Mouse (Mus musculus) midbrain, postnatal 0 days (tissue): ENCODE measurements around the gene Gpsm3. TPM values are rescaled to one million over a fixed set of nuclear protein-coding genes. Genes with fewer than 3 reads are reported as not detected.
A peak's percentile ranks its signal among the peaks of the same experiment; 100 is the strongest.

ENCODE experiments used
- ATAC-seq: fragments of 200-750 bp; cut with Nextera tagmentation; 2 replicates; pipeline ENCODE4 v1.8.0; 2017; ENCODE audit warnings: moderate number of reproducible peaks, mild to moderate bottlenecking, moderate TSS enrichment, moderate library complexity; ENCODE audit not compliant: low FRiP score
- DNase-seq: peaks from one replicate; pipeline ENCODE4 v3.0.0-alpha.2; 2015; ENCODE audit warnings: low spot score
- H3K27ac ChIP-seq: fragments of 300-500 bp; sonication (generic); 2 replicates; pipeline ENCODE4 v1.5.1; 2014; ENCODE audit warnings: low read depth, mild to moderate bottlenecking, low read length, mixed read lengths
- H3K27me3 ChIP-seq: fragments of 300-500 bp; sonication (generic); 2 replicates; pipeline ENCODE4 v1.6.1; 2014; ENCODE audit warnings: low read length, control low read depth, mixed read lengths; ENCODE audit not compliant: insufficient read depth
- H3K36me3 ChIP-seq: fragments of 300-500 bp; sonication (generic); 2 replicates; pipeline ENCODE4 v1.6.1; 2014; ENCODE audit warnings: low read length, control low read depth, mixed read lengths; ENCODE audit not compliant: insufficient read depth
- H3K4me1 ChIP-seq: fragments of 300-500 bp; sonication (generic); 2 replicates; pipeline ENCODE4 v1.6.1; 2014; ENCODE audit warnings: mild to moderate bottlenecking, control low read depth, antibody characterized with exemption, low read length, mixed read lengths; ENCODE audit not compliant: insufficient read depth
- H3K4me2 ChIP-seq: fragments of 300-500 bp; sonication (generic); 2 replicates; pipeline ENCODE4 v1.6.1; 2014; ENCODE audit warnings: low read depth, mild to moderate bottlenecking, low read length, mixed read lengths; ENCODE audit not compliant: poor library complexity, severe bottlenecking
- H3K4me3 ChIP-seq: fragments of 300-500 bp; sonication (generic); 2 replicates; pipeline ENCODE4 v1.5.1; 2014; ENCODE audit warnings: low read depth, mild to moderate bottlenecking, low read length, moderate library complexity
- H3K9ac ChIP-seq: fragments of 300-500 bp; sonication (generic); replicated peaks from 2 replicates; pipeline ENCODE4 v1.6.1; 2014; ENCODE audit warnings: mild to moderate bottlenecking, low read length, moderate library complexity, mixed read lengths; ENCODE audit not compliant: poor library complexity, severe bottlenecking
- H3K9me3 ChIP-seq: fragments of 300-500 bp; sonication (generic); 2 replicates; pipeline ENCODE4 v1.6.1; 2016; ENCODE audit warnings: low read length, control low read depth
- CTCF ChIP-seq: IDR thresholded peaks from 2 replicates; pipeline ENCODE4 v1.5.1; 2016; ENCODE audit warnings: antibody characterized with exemption, mild to moderate bottlenecking
- WGBS: fragments of 180-500 bp; shearing (Covaris S2); extraction: QIAGEN DNeasy Blood & Tissue Kit; methylation state at CpG from one replicate; pipeline ENCODE4 v1.1.7; 2014; 5-methylcytosine and 5-hydroxymethylcytosine counted together
- polyA plus RNA-seq: library from polyadenylated mRNA; unstranded; fragments of >200 nt; fragmentation: Nextera tagmentation; extraction: Ambion mirVana; gene quantifications from 2 replicates; pipeline ENCODE4 v1.2.1, GENCODE M21; 2015
- total RNA-seq: library from RNA; depleted of rRNA; stranded (reverse); fragments of >200 nt; gene quantifications from 2 replicates; pipeline ENCODE4 v1.2.3, GENCODE M21; 2014

Gene Gpsm3
- total and polyA plus RNA-seq, 2 experiments from 2014 or later = 1.2 to 5.5 TPM

DNA sequence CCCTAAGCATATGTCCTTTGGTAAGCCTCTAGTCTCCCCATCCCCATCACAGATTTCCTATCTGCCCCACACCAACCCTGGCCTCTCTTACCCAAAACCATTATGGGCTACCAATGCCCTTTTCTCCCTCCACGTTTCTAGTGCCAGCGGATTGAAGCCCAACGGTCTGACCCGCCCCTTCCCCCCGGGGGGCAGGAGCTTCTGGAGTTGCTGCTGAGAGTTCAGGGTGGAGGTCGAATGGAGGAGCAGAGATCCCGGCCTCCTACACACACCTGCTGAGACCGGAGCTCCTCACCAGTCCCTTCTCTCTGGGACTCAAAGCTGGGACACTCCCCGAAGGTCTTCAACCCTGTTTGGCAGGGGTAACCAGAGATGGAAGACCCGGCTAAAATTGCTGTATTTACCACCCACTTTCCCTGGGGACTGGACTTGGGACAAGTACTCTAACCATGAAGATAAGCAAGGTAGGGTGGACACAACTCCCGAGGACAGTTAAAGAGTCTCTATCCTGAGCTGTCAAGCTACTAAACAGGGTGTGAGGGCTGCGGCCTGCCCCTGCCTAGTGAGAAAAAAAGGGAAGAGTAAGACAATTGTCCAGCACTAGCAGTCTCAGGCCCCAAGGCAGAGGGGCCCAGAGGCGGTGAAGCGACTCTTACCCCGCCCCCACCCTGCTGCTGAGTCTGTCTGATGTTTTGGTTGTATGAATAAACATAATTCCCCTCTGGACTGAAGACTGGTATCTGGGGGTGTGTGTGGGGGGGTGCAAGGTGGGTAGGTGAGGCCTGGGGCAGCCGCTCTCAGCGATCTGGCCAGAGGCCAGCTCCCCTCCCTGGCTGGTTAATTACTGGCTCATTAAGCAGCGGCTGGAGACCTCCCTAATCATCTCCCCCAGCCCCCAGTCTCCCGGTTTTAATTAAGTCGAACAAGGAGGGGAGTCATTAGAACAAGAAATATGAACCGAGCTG, 1.7 kb downstream of the Gpsm3 start, which contains the start of gene Pbx2:
Gene Pbx2 (plus strand): TSS at position 238 of the 965 bp plus-strand sequence.
- ATAC-seq = no peak
- H3K36me3 ChIP-seq = peaks cover 11% of the 10 kb centered on the region
- peaks cover 31% of the 10 kb centered on the region for H3K4me1 ChIP-seq
- TF ChIP-seq CTCF = no peak
- H3K4me2 ChIP-seq = peak within 1 kb of the TSS; percentile 97
- peak within 1 kb of the TSS; percentile 98 for H3K27ac ChIP-seq
- WGBS = 3% methylated on average over 20 of the region's 21 CpGs
- no peaks in the 10 kb centered on the region for H3K27me3 ChIP-seq
- no peaks in the 10 kb centered on the region for H3K9me3 ChIP-seq
- H3K4me3 ChIP-seq = peak within 1 kb of the TSS; percentile 76
- peak; percentile 61 for DNase-seq
- H3K9ac ChIP-seq = peak within 1 kb of the TSS; percentile 92

DNA sequence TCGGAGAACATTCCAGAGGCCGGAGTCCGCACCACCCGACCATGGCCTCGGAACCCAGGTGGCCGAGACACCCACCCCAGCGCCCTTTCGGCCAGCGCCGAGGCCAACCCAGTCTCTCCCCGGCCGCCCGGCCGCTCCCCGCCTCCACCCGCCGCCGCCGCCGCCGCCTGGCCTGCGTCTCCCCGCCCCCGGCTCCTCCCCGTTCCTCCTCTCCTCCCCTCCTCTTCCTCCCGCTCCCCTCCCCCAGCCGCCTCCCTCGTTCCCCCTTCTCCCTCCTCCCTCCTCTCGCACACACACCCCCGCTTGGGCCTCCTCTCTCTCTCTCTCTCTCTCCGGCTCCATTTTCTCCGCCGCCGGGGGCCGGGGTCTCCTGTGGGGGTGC, 2.4 kb downstream of the Gpsm3 start:
- Histone ChIP-seq H3K4me2 (peak overlapping the region; percentile 97), H3K36me3 (peaks cover 15% of the 10 kb centered on the region), H3K4me3 (peak overlapping the region; percentile 76), H3K9ac (peak overlapping the region; percentile 92), H3K9me3 (no peaks in the 10 kb centered on the region), H3K27me3 (no peaks in the 10 kb centered on the region), H3K4me1 (peaks cover 28% of the 10 kb centered on the region), H3K27ac (peak overlapping the region; percentile 98)
- WGBS = 3% methylated on average over 23 of the region's 35 CpGs
- ATAC-seq (peak; percentile 41), DNase-seq (peak; percentile 89)
- no peak for TF ChIP-seq CTCF

DNA sequence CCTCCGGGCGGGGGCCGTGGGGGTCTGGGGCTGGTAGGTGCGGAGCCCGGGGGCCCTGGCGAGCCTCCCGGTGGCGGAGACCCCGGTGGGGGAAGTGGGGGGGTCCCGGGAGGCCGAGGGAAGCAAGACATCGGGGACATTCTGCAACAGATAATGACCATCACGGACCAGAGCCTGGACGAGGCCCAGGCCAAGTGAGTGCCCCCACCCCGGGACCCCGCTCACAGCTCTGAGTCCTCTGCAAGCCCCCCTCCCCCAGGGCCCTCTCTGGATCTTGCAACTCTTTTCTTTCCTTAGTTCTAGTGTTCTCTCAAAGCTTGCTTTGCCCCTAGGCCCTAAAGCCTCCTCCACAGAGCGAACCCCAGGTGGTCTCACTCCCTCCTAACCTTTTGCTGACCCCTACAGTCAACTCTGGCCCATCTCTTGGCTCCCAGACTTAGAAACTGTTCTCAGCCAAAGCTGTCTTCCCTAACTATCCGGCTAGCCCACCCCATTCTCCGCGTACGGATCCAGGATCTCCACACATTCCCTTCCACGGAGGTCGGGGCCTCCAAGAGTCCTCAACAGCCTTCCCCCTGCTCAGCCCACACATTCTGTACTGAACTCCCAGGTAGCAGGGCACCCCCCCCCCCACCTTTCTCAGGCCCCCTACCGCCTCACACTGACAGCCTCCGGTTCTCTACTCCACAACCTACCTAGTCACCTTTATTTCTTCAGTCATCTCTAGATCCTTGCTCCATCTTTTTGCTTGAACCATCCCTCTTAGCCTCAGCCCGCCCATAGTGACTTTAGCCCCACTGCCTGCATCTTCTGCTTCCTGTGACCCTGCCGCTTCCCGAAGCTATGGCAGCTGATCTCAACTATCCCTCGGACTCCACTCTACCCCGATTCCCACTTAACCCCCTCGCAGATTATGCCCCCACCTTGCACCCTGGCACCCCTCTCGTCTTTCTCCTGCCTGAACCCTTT, 3.3 kb downstream of the Gpsm3 start:
- peak; percentile 29 for ATAC-seq
- WGBS = 2% methylated on average over 31 of the region's 32 CpGs

DNA sequence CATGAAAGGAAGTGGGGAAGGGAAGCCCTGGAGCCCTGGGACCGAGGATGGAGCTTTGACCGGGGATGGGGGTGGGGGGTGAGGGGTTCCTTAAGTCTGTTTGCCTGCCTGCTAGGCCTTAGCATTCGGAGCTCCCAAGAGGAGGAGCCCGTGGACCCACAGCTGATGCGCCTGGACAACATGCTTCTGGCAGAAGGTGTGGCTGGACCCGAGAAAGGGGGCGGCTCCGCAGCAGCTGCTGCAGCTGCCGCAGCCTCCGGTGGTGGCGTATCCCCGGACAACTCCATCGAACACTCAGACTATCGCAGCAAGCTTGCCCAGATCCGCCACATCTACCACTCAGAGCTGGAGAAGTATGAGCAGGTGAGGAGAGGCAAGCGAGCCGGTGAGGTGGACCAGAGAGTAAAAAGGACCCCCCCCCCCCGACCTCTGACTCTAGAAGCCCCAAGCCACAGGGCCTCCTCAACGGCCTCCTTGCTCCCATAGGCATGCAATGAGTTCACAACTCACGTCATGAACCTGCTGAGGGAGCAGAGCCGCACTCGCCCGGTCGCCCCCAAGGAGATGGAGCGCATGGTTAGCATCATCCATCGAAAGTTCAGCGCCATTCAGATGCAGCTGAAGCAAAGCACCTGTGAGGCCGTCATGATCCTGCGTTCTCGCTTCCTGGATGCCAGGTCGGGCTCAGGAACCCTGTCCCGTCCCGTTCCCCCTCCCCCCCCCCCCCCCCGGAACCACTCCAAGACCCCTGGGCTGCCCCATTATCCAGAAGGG, 4.3 kb downstream of the Gpsm3 start:
- DNase-seq (peak; percentile 27), ATAC-seq (no peak)
- Histone ChIP-seq H3K9ac (peak overlapping the region; percentile 92), H3K4me1 (peaks cover 20% of the 10 kb centered on the region), H3K4me2 (peak overlapping the region; percentile 97), H3K4me3 (peak overlapping the region; percentile 76), H3K27ac (peak overlapping the region; percentile 98), H3K27me3 (no peaks in the 10 kb centered on the region), H3K9me3 (no peaks in the 10 kb centered on the region), H3K36me3 (peaks cover 15% of the 10 kb centered on the region)
- 44% methylated on average over 34 of the region's 34 CpGs for WGBS
- peak; percentile 24; the same call in 1 of the 2 replicates for TF ChIP-seq CTCF

More for the DNA sequence above, 3.3 kb downstream of the Gpsm3 start:
- Histone ChIP-seq H3K9me3 (no peaks in the 10 kb centered on the region), H3K27me3 (no peaks in the 10 kb centered on the region), H3K4me3 (peak overlapping the region; percentile 76), H3K4me1 (peaks cover 27% of the 10 kb centered on the region), H3K27ac (peak overlapping the region; percentile 98), H3K36me3 (peaks cover 15% of the 10 kb centered on the region), H3K4me2 (peak overlapping the region; percentile 97), H3K9ac (peak overlapping the region; percentile 92)
- TF ChIP-seq CTCF = no peak
- peak; percentile 35 for DNase-seq

DNA sequence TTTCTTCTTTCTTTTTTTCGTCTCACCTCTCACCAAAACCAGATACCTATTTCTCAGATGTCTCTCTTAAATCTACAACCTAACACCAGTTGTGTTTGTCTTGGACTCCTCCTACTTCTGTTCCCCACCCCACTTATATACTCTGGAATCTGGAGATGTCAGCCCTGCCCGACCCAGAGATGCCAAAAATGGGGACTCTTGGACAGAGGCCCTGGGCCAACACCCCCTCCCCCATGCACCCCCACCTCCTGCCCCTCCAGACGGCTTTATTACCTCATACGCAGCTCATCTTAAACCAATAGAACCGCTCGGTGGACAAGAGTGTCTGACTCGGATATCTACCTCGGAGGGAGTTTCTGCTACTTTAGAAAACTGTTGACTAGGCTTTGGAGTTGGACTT, 6.5 kb downstream of the Gpsm3 start:
- Histone ChIP-seq H3K4me3 (no peak overlapping the region), H3K4me1 (peaks cover 16% of the 10 kb centered on the region), H3K27ac (no peak overlapping the region), H3K4me2 (no peak overlapping the region), H3K36me3 (peaks cover 22% of the 10 kb centered on the region), H3K27me3 (no peaks in the 10 kb centered on the region), H3K9ac (no peak overlapping the region), H3K9me3 (no peaks in the 10 kb centered on the region)
- TF ChIP-seq CTCF = no peak
- 83% methylated on average over 8 of the region's 8 CpGs for WGBS
- no peak for ATAC-seq
- no peak for DNase-seq
